Comparison of ENCODE assay signal across 16 mouse cellular contexts in genomic region chr17:4813232-4813631, GRCm38 (mm10).
"Had no signal": no experiment of that assay in that cellular context is flagged by ENCODE, and none has a peak within 500 bp of the region (broad histone marks: within the 10 kb centered on the region; RNA-seq: fewer than 3 reads in every experiment).

No protein-coding gene starts in this region.

- H3K27ac ChIP-seq: neural tube, embryonic 13.5 days; neural tube, embryonic 15.5 days; stomach, embryonic 15.5 days; stomach, postnatal 0 days had no signal

- H3K9ac ChIP-seq: neural tube, embryonic 13.5 days; neural tube, embryonic 15.5 days; stomach, embryonic 15.5 days had no signal

- H3K36me3 ChIP-seq: neural tube, embryonic 13.5 days; neural tube, embryonic 15.5 days; stomach, embryonic 15.5 days had no signal

- H3K27me3 ChIP-seq: neural tube, embryonic 13.5 days; neural tube, embryonic 15.5 days; stomach, embryonic 15.5 days had no signal

- DNase-seq: retina, postnatal 1 day; right cerebral cortex, adult 18-20 months; right cerebral cortex, postnatal 14 days; right cerebral cortex, postnatal 25 days; right cerebral cortex, postnatal 4 days; spleen, adult 18-20 months; thymus, adult 18-20 months; thymus, adult 2 months; thymus, postnatal 14 days; thymus, postnatal 25 days; thymus, postnatal 36 days; thymus, postnatal 4 days had no signal

- H3K4me3 ChIP-seq: neural tube, embryonic 13.5 days; neural tube, embryonic 15.5 days; stomach, embryonic 15.5 days had no signal

- H3K9me3 ChIP-seq: neural tube, embryonic 15.5 days; stomach, embryonic 15.5 days had no signal

- H3K4me1 ChIP-seq: neural tube, embryonic 13.5 days; neural tube, embryonic 15.5 days; stomach, embryonic 15.5 days had no signal

- H3K4me2 ChIP-seq: neural tube, embryonic 13.5 days; neural tube, embryonic 15.5 days; stomach, embryonic 15.5 days had no signal
